Mouse (Mus musculus) gastrocnemius, postnatal 4 days (tissue): Measurements from ENCODE around the gene Phactr3. TPM values are rescaled to one million over a fixed set of nuclear protein-coding genes. Genes with fewer than 3 reads are reported as not detected.

Experiments
- DNase-seq, 2 experiments: peaks; one replicate each; pipeline ENCODE4 v3.0.0; 2021 to 2022; ENCODE audit warnings: low spot score in 2 of 2, mixed read lengths in 2 of 2
- total RNA-seq, 2 experiments: library from RNA; stranded (reverse); gene quantifications; 2 replicates each; pipeline ENCODE4 v1.2.3; 2021

Gene Phactr3
- total RNA-seq, 2 experiments from 2014 or later: 0.17 to 0.29 TPM

- no peak for DNase-seq
Measured at GRCm38 (mm10) chr2:178188988-178189387, 70.2 kb downstream of the Phactr3 start.

DNA sequence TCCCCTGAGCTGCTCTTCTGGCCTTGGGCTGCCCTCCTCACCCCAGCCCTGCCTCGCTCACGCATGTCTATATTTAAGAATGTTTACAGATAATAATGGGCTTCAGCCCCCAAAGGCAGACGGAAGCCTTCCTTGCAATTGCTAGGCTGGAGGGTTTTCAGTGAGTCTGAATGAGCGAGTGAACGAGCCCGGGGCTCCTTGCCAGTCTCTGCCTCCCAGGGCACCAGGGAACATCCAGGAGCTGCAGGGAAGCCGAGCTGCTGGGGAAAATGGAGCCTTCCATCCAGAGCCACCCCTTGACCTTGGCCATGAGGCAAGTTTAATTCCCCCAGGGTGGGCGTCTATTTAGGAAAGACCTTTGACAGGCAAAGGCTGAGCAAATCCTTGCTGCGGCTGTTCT lies 74.1 kb downstream of the Phactr3 start:
- no peak for DNase-seq

GRCm38 (mm10) chr2:178193445-178193844 lies 74.7 kb downstream of the Phactr3 start:
- DNase-seq: no peak

DNA sequence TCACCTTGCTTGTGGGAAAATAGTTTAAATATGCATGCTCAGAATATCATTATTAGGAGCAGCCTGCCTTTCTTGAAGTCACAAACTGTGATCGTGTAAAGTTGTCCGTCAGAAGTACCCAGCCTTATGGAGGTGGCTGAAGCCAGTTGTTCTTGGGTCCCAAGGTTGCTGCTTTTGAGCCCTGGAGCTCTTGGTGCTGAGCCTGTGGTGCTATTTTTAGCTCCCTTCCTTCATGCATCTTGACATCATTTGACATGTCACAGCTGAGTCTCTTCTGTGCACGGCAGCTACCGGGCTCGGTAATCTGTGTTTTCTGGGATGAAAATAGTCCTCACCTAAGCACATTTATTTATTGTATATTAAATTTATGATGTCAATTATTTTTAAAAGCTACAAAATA lies 76.1 kb downstream of the Phactr3 start:
- DNase-seq: no peak

GRCm38 (mm10) chr2:178196038-178196437 lies 77.3 kb downstream of the Phactr3 start:
- no peak for DNase-seq

DNA sequence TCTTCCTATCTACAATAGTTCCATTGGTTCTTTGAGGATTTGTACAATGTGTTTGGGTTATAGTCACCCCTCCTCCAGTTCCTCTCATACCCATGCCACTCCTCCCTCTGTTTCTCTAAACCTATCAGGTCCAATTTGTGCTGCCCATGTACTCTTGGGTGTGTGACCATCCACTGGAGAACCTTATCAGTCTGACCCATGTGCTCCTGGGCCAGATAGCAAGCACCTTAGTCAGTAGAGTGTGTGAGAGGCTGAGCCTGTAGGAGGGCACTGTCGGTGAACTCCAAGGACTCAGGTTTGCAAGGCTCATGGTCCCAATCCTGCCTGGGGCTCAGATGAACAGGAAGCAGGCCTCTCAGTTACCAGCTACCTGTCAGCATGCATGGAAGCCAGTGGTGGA lies 78.8 kb downstream of the Phactr3 start:
- DNase-seq: no peak

DNA sequence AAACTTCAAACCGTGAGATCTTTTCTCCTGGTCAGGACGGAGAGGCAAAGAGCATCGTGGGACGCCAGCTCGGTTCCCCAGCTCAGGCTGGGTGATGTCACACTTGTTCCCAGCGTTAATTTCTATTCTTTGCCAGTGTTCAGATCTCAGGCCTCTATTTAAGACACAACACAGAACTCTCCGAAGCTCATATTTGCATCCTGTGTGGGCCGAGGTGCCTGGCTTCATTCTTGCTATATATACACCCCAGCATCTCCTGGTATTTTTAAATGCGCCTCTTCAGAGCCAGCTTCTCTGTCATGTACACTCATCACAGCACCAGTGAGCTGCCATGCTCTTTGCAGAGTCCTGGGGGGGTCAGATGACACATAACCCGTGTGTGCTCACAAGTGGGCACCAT lies 85.7 kb downstream of the Phactr3 start:
- no peak for DNase-seq

GRCm38 (mm10) chr2:178208186-178208600 lies 89.4 kb downstream of the Phactr3 start:
- DNase-seq: no peak

DNA sequence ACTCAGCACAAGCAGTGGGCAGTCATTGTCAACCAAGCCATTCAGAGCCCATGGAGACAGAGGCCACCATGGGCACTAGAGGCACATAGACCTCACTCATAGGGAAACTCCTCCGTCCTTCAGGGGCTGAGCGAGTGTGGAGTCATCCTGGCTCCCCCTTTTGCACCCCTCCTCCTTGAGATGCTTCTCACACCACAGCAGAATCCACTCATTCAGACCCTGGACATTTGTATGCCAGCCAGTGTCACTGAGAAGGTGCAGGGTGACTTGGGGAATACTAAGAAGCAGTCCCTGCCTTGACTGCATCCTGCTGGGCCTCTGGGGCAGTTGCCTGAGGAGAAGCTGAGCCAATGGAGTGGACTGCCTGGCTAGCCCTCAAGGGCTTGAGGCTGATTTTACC lies 95.1 kb downstream of the Phactr3 start:
- DNase-seq: no peak

- no peak for DNase-seq
Measured at GRCm38 (mm10) chr2:178214531-178214930, 95.8 kb downstream of the Phactr3 start.

GRCm38 (mm10) chr2:178218461-178218860 lies 99.7 kb downstream of the Phactr3 start:
- DNase-seq: no peak

- no peak for DNase-seq
Measured at GRCm38 (mm10) chr2:178219454-178220147, 100.8 kb downstream of the Phactr3 start.

GRCm38 (mm10) chr2:178220148-178220717 lies 101.5 kb downstream of the Phactr3 start:
- no peak for DNase-seq

DNA sequence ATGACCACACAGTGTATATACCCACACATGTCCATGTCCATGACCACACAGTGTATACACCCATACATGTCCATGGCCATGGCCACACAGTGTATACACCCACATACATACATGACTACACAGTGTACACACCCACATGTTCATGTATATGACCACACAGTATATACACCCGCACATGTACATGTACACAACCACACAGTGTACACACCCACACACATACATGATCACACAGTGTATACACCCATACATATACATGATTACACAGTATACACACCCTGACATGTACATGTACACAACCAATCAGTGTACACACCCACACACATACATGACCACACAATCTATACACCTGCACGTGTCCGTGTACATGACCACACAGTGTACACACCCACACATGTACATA lies 102.2 kb downstream of the Phactr3 start:
- no peak for DNase-seq

GRCm38 (mm10) chr2:178229231-178229630 lies 110.5 kb downstream of the Phactr3 start:
- no peak for DNase-seq

- DNase-seq: no peak
Measured at GRCm38 (mm10) chr2:178233487-178233886, 114.7 kb downstream of the Phactr3 start.

DNA sequence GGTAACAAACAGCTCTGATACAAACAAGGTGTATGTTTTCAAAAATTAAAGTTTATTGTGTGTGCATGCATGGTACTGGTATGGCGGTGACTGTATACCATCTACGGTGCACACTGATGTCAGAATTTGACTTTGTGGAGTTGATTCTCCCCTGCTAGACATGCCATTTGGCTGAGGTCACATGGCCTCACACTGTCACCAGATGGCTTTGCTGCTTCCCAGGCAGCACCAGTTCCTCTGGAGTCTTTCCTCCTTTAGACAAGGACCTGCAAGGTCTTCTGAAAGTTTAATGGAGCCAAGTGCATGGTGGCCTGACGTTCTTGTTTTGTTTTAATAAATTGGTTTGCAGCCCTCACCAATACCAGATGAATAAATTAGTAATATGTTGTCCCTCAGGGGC lies 118.3 kb downstream of the Phactr3 start:
- no peak for DNase-seq

DNA sequence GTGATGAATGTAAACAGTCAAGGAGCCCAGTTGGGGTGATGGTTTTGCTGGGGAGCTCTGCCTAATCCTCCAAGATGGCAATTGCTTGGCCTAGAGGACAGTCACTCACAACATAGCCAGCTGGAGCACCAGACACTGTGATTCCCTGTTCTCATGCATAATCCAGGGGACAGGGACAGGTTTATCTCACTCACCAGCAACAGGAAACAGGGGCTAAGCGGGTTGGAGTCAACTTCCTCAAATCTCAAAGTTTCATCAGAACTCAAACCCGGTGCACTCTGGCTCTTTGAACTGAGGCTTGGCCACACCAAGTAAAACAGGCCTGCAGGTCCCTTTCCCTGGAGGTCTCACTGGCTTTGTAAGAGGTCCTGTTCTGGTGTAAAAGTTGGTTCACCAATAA lies 119.7 kb downstream of the Phactr3 start:
- no peak for DNase-seq

- no peak for DNase-seq
Measured at GRCm38 (mm10) chr2:178240886-178241285, 122.1 kb downstream of the Phactr3 start.

DNA sequence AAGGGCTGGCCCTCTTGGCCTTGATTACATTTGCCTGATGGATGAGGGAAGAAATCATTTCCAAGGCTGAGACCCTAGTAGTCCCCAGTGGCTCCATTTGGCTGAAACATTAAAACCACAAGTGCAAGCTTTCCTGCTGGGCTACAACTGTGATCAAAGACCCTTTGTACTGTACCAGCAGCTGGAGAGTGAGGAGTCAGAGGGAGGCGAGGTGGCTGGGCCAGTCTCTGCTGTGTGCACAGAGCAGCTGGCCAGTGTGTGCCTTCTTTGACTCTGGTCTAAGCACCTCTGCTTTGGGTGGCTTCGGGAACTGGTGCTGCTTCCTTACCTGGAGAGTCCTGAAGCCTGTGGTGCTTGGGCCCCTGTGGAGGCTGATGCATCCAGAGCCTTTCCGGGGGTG lies 122.6 kb downstream of the Phactr3 start:
- DNase-seq: no peak

DNA sequence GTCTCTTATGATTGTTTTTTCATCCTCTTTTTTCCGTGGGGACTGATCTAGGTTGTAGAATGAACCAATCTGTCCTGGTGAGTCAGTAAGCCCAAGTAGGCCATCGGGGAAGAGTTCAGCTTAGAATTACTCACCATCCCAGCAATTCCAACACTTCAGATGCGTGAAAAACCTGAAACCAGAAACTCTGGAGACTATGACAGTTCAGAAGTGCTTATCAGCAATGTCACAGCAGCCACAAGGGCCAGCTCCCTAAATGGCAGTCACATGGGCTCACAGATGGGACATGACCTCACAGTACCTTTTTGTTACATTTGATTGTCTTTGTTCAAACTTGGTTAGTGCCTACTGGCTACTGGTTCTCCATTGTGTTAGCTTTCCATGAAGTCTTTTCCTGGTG lies 124.2 kb downstream of the Phactr3 start:
- DNase-seq: no peak

GRCm38 (mm10) chr2:178244866-178245265 lies 126.1 kb downstream of the Phactr3 start:
- DNase-seq: no peak

GRCm38 (mm10) chr2:178245841-178246240 lies 127.1 kb downstream of the Phactr3 start:
- no peak for DNase-seq
